Mouse (Mus musculus) bone marrow macrophage, adult 2 months (primary cell): ENCODE data around the gene Zfp42.

Experiments
- CTCF ChIP-seq: IDR thresholded peaks from 2 replicates; pipeline ENCODE4 v1.5.1; 2012; ENCODE audit warnings: low read depth, mild to moderate bottlenecking, low read length, moderate library complexity
- POLR2A ChIP-seq: IDR thresholded peaks from 2 replicates; pipeline ENCODE4 v1.6.1; 2012; ENCODE audit warnings: mild to moderate bottlenecking, low read depth, low read length, borderline replicate concordance

- no peak for TF ChIP-seq CTCF
- no peak for TF ChIP-seq POLR2A
Measured at GRCm38 (mm10) chr8:43331657-43332056, 24.9 kb upstream of the Zfp42 start.
